Mouse (Mus musculus): Measurements from ENCODE around the gene Gm47985.
"Not testable (repeated sequence)": the region's sequence is repeated elsewhere in the genome, so short reads cannot be mapped to it uniquely, and the experiment has no call there.

The Gm47985 gene

DNA sequence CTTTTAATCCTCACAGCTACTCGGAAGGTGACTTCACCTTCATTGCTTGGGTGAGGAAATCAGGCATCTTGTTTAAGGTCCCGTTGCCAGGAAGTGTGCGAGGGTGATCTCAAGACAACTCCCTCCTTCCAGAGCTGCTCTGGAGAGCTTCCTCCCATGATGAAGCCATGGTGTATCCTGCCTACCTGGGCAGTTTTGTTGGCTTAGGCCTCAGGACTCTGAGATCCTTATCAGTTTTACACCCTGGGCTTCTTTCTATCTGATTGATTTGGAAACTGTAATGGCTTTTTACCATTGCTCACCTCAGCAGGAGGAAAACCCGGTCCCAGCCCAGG, 4.4 kb upstream of the Gm47985 start:
- no peak for DNase-seq (ENCODE audit: low read depth)

DNA sequence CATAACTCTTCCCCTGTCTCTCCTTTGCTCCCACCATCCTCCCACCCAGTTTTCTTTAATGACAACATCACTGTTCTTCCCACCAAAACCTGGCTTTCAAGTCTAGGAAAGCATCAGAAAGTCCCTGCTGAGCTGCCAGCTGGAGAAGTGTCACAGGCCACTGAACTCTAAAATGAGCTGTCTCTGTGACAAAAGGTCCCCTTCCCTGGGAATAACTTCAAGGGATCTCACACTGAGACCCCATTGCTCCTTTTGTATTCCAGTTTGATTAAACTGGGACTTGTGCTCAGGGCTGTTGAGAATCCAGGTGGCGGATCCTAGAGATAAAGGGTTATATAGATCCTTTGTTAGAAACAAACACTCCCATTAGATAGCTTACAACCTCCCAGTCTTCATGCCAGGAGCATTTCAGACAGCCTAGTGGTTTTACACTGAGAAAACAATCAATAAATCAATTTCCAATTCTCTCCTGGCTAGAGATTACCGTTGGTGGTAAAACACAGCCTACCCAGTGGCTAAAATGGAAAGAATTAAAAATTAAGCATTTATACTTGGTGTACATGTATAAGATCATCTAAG, 3.7 kb upstream of the Gm47985 start:
- no peak for DNase-seq (ENCODE audit: low read depth)

DNA sequence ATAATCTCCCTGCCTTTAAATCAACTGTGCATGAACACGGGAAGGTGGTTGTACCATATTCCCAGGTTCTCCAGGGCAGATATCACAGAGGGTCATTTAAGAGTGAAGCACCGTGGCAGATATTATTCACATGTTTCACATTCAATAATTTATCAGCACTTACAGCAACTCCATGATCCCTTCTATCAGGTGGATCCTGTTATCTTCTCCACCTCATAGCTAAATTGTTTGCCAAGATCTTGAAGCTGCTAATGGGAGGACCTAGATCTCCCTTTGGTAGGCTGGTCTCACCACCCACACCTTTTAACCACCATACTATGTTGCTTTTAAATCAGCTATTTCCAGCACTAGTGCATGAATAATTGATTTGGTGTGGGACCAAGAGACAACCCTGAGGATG, 2.2 kb upstream of the Gm47985 start:
- no peak for DNase-seq (ENCODE audit: low read depth)

DNA sequence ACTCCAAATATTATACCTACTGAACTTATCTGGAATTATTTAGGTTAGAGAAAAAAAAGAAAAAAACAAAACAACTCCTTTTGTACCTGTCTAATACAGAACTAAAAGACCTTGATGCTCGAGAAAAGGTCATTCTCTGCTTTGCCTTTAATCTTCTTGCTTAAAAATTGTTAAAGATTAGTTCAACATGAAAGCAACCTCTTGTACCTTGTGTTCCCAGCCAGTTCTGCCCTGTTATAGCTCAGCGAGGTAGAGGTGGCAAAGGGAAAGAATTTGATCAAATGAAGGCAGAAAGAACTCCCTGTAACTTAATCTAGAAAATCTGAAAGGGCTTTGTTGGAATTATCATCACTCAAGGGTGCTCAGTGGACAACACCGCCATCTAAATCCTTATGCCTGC, 3.8 kb downstream of the Gm47985 start:
- not testable (repeated sequence) for DNase-seq (ENCODE audit: low read depth)

DNA sequence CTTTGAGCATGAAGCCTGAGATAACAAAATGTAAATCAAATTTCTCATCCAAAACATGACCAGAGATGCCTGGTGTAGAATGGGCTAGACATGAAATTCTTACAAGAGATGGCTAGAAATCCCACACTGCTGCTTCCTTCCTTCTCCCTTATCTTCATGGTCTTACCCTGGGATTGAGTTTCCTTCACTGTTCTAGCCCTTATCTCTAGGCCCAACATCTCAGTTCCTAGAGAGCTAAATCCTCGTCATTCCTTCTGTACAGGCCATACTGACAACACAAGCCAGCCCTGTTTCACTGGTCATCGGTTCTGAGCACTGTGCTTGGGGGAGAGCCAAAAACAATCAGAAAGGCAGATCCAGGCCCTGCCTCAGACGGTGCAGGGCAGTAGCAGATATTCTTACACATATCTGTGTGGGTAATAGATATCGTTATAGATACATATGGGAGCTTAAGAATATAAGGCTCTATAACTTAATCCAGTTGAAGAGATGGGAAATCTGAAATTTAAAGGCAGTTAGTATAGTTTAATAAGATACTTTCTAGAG, 4.6 kb downstream of the Gm47985 start:
- not testable (repeated sequence) for DNase-seq (ENCODE audit: low read depth)

DNA sequence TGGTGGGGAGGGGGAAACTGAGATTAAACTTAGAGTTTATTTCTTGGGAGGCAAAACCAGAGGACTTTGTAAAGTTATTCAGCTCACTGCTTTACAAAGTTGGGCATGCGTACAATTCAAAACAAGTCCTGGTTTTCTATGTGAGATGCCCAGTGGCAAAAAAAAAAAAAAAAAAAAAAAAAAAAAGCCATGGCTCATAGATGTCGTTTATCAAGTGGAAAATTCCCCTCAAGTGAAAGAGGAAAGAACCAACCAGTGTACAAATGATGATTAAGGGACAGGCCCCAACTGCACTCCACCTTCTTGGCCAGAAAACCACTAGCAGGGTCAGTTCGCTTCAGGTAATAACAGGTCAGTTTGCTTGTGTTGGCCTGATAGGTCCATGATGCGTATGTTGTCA, 6.1 kb downstream of the Gm47985 start:
- DNase-seq (ENCODE audit: low read depth), result no peak

DNA sequence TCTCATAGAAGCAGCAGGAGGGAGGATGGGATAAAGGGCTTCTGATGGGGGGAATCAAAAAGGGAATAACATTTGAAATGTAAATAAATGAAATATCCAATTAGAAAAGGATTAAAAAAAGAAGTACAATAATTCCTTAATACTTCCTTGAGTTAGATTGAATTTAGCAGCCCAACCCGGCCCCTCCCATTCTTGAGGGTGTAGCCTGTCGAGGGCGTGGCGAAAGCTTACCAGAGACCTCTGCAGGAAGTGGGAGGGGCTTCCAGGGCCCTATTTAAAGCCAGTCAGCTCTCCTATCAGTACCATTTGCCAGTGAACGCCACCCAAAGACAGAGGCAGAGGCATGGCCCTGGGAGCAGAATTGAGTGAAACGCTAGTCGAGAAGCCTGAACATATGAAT, 9.7 kb downstream of the Gm47985 start, which contains the start of gene Gm8947:
Gene Gm8947, plus strand, starts transcription at position 302 of the 400 bp plus-strand sequence.
- DNase-seq (ENCODE audit: low read depth), result not testable (repeated sequence)

DNA sequence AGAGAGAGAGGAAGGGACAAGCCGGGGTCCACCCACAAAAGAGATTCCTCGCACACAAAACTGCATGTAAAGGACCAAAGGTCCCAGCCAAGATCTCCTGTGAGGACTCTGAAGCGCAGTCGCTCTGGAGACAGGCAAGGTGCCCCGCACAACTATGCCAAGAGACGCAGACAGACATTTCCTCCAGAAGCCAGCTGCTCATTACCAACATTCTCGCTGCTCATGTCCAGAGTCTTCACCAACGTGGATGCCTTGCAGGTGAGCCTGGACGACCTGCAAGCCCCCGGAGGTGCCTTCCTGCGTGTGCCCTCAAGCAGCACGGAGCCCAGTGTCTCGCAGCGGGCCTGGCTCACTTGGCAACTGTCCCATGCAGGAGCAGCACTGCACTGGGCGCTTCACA, 10.4 kb downstream of the Gm47985 start:
- DNase-seq (ENCODE audit: low read depth), result not testable (repeated sequence)

DNA sequence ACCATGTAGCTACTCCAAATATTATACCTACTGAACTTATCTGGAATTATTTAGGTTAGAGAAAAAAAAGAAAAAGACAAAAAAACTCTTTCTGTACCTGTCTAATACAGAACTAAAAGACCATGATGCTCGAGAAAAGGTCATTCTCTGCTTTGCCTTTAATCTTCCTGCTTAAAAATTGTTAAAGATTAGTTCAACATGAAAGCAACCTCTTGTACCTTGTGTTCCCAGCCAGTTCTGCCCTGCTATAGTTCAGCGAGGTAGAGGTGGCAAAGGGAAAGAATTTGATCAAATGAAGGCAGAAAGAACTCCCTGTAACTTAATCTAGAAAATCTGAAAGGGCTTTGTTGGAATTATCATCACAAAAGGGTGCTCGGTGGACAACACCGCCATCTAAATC, 13.6 kb downstream of the Gm47985 start:
- not testable (repeated sequence) for DNase-seq (ENCODE audit: low read depth)

DNA sequence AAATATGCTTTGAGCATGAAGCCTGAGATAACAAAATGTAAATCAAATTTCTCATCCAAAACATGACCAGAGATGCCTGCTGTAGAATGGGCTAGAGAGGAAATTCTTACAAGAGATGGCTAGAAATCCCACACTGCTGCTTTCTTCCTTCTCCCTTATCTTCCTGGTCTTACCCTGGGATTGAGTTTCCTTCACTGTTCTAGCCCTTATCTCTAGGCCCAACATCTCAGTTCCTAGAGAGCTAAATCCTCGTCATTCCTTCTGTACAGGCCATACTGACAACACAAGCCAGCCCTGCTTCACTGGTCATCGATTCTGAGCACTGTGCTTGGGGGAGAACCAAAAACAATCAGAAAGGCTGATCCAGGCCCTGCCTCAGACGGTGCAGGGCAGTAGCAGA, 14.4 kb downstream of the Gm47985 start:
- not testable (repeated sequence) for DNase-seq (ENCODE audit: low read depth)

DNA sequence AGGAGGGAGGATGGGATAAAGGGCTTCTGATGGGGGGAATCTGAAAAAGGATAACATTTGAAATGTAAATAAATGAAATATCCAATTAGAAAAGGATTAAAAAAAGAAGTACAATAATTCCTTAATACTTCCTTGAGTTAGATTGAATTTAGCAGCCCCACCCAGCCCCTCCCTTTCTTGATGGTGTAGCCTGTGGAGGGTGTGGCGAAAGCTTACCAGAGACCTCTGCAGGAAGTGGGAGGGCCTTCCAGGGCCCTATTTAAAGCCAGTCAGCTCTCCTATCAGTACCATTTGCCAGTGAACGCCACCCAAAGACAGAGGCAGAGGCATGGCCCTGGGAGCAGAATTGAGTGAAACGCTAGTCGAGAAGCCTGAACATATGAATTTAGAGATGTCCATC, 15.8 kb downstream of the Gm47985 start, which contains the start of gene Gm47995:
Gene Gm47995, plus strand, starts transcription at position 329 of the 400 bp plus-strand sequence.
- DNase-seq (ENCODE audit: low read depth), result not testable (repeated sequence)

DNA sequence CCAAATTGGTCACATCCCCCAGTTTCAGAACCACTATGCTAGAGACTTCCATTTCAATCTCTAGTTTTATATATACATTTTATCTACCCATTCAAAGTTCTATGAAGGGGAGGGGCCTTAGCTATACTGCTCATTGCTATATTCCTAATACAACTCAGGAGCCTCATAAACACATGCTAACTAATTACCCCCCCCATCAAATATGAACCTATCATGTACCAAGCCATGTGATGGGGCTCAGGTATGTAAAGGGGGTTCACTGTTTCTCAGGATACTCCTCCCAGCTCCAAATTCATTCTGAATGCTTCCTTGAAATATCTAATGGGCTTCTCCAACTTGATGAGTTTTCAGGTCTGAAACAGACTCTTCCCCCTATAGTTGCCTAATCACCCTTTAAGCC, 18.3 kb downstream of the Gm47985 start:
- DNase-seq (ENCODE audit: low read depth), result not testable (repeated sequence)

DNA sequence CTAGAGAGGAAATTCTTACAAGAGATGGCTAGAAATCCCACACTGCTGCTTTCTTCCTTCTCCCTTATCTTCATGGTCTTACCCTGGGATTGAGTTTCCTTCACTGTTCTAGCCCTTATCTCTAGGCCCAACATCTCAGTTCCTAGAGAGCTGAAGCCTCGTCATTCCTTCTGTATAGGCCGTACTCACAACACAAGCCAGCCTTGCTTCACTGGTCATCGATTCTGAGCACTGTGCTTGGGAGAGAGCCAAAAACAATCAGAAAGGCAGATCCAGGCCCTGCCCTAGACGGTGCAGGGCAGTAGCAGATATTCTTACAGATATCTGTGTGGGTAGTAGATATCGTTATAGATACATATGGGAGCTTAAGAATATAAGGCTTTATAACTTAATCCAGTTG, 20.4 kb downstream of the Gm47985 start:
- DNase-seq (ENCODE audit: low read depth), result not testable (repeated sequence)

DNA sequence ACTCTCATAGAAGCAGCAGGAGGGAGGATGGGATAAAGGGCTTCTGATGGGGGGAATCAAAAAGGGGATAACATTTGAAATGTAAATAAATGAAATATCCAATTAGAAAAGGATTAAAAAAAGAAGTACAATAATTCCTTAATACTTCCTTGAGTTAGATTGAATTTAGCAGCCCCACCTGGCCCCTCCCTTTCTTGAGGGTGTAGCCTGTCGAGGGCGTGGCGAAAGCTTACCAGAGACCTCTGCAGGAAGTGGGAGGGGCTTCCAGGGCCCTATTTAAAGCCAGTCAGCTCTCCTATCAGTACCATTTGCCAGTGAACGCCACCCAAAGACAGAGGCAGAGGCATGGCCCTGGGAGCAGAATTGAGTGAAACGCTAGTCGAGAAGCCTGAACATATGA, 21.5 kb downstream of the Gm47985 start, which contains the start of gene 3110040M04Rik:
Gene 3110040M04Rik, plus strand, starts transcription at position 304 of the 400 bp plus-strand sequence.
- DNase-seq (ENCODE audit: low read depth), result not testable (repeated sequence)

DNA sequence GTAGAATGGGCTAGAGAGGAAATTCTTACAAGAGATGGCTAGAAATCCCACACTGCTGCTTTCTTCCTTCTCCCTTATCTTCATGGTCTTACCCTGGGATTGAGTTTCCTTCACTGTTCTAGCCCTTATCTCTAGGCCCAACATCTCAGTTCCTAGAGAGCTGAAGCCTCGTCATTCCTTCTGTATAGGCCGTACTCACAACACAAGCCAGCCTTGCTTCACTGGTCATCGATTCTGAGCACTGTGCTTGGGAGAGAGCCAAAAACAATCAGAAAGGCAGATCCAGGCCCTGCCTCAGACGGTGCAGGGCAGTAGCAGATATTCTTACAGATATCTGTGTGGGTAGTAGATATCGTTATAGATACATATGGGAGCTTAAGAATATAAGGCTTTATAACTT, 26.2 kb downstream of the Gm47985 start:
- not testable (repeated sequence) for DNase-seq (ENCODE audit: low read depth)

DNA sequence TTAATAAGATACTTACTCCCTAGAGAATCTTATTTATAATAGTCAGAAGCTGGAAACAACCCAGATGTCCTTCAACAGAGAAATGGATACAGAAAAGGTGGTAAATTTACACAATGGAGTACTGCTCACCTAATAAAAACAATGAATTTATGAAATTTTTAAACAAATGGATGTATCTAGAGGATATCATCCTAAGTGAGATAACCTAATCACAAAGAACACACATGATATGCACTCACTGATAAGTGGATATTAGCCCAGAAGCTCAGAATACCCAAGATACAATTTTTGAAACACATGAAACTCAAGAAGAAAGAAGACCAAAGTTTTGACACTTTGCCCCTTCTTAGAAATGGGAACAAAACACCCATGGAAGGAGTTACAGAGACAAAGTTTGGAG, 26.6 kb downstream of the Gm47985 start:
- DNase-seq (ENCODE audit: low read depth), result not testable (repeated sequence)

DNA sequence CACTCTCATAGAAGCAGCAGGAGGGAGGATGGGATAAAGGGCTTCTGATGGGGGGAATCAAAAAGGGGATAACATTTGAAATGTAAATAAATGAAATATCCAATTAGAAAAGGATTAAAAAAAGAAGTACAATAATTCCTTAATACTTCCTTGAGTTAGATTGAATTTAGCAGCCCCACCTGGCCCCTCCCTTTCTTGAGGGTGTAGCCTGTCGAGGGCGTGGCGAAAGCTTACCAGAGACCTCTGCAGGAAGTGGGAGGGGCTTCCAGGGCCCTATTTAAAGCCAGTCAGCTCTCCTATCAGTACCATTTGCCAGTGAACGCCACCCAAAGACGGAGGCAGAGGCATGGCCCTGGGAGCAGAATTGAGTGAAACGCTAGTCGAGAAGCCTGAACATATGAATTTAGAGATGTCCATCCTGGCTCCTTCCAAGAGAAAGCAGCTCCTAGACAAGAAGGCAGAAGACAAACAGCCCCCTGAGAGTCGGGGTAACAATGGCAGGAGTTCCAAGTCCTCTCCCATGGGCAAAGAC, 27.6 kb downstream of the Gm47985 start, which contains the start of gene Gm47996:
Gene Gm47996, plus strand, starts transcription at position 308 of the 532 bp plus-strand sequence.
- DNase-seq (ENCODE audit: low read depth), result not testable (repeated sequence)

DNA sequence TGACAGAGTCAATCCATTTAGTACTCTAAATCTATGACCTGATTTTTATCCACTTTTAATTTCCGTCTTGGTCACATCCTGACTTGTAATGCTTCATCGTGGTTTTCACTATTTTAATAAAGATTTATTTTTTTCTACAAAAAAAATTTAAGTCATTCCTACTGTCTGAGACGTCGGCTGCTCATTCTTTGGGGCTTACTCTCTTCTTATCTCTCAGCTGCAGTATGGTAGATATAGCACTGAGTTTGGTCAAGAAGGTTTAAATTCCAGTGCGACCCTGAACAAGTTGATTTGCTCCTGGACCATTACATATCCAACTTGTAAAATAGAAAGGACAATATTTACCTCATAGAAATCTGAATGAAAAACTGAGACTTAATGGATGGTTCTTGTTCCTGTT, 29.3 kb downstream of the Gm47985 start:
- not testable (repeated sequence) for DNase-seq (ENCODE audit: low read depth)

DNA sequence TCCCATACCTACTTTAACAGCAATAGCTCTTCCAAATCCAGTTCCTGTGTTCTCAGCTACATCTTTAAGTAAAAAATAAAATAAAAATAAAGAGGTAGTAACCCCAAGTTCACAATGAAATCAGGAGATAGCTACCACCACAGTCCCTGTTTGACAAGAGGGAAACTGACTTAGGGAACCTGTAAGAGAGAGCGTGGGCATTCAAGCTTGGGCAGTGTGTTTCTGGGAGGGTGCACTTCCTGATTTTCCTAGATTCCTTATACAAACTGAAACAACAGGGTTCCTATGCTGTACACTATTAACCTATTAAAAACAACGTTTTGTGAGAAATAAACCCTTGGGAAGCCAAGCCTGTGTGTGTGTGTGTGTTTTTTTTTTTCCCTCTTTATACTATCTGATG, 32.5 kb downstream of the Gm47985 start:
- no peak for DNase-seq (ENCODE audit: low read depth)

DNA sequence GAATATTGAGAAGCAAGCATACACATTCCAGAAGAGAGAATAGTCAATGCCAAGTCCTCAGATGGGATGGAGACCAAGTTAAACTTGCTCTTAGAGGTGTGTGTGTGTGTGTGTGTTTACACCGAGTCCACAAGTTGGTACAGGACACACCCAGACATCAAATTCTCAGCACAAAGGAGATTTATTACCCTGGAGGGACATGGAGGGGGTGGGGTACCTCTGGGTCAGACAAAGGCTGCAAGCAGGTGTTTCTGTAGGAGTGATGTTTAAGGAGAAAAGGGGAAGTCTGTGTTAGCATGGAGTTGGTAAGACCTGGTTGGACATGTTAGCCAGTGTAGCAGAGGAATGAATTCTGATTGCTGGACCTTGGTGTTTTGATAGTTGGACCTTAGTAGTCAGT, 33.6 kb downstream of the Gm47985 start:
- DNase-seq (ENCODE audit: low read depth), result no peak

DNA sequence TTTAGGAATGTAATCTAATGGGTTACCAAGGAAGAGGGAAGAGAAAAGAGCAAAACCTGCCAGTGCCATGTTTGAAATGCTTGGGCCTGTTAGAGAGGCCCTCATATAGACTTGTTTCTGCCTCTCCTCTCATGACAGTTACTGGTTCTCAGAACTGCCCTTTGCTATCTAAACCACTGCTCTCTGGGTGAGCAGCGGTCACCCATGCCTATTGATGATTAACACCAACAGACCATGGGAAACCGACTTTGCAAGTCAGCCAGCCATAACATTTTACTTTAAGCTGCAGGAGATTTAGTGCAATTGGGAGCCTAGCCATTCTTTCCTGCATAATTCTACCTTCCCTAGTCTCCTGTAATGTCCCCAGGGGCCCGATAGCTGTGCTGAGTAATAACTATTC, 34.1 kb downstream of the Gm47985 start:
- no peak for DNase-seq (ENCODE audit: low read depth)

DNA sequence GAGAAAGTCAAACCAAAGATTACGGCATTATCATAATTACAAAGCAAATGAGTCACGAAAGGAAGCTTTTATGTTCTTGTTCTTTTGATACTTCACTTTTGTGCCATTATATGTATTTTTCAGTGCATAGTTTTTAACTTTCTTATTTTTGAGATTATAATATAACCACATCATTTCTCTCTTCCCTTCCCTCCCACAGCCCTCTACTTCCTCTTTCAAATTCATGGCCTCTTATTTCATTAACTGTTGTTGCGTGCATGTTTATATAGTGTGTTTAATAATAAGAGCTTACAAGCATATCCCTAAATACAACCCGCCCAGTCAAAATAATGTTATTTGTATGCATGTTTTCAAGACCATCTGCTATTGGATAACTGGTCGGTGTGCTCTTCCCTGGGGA, 36.7 kb downstream of the Gm47985 start:
- no peak for DNase-seq (ENCODE audit: low read depth)

DNA sequence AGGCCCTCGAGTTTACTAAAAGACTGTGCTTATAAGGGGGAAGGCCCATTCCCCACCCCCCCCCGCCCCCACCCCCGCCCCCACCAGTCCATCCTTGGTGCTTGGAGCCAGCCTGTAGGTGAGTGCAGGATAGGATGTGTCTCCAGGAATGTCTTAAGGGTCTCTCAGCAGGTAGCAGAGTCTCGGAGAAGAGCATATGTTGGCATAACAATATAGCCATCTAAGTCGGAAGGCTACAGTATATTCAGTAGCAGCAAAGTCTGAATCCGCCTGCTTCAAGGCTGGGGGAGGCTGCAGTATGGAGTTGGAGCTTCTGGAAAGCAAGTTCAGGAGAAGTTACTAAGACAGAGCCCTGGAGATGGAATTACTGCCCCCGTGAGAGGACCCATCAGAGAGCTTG, 37.8 kb downstream of the Gm47985 start:
- no peak for DNase-seq (ENCODE audit: low read depth)

Measured in c-Kit-positive CD71-negative TER-119-negative erythroid progenitor cells, embryonic 14.5 days (primary cell).